Mouse (Mus musculus): ENCODE data around the gene AL731706.1. TPM values are rescaled to one million over a fixed set of nuclear protein-coding genes. Genes with fewer than 3 reads are reported as not detected.

Gene AL731706.1
- total RNA-seq, 2 experiments from 2014 or later: 14.3 to 23.6 TPM

GRCm38 (mm10) chr2:136835882-136836281, 55.3 kb downstream of the AL731706.1 start:
- DNase-seq: no peak

- DNase-seq: peak in 1 of 2 experiments; percentile 8
These were observed 56.5 kb downstream of the AL731706.1 start for GRCm38 (mm10) chr2:136834715-136835075.

- no peak for DNase-seq
These were observed 57.0 kb downstream of the AL731706.1 start for GRCm38 (mm10) chr2:136833976-136834714.

GRCm38 (mm10) chr2:136832936-136833335, 58.3 kb downstream of the AL731706.1 start:
- peak; percentile 19 to 27 for DNase-seq

Other genes starting within 250 kb of the AL731706.1 start
- gene Snap25, start 177.9 kb downstream of the AL731706.1 start, total RNA-seq (2021): 10 to 100 TPM; 28.9 to 31.8 TPM
- 1 to 10 TPM; 7.8 to 9.0 TPM for gene AL731706.2, start 5.7 kb downstream of the AL731706.1 start, total RNA-seq (2021)
- 1 to 10 TPM; 6.1 TPM for gene Slx4ip, start 171 bp downstream of the AL731706.1 start, total RNA-seq (2021)
- gene Mkks, start within 50 bp of the AL731706.1 start, total RNA-seq (2021): 10 to 100 TPM; 16.8 to 26.6 TPM
- 10 to 100 TPM; 13.5 to 13.6 TPM for gene Jag1, start 225.3 kb upstream of the AL731706.1 start, total RNA-seq (2021)

Measured in adrenal gland, postnatal 36 days (tissue).